Mouse (Mus musculus): ENCODE results near the gene BC017158.

Gene BC017158

GRCm38 (mm10) chr7:128309216-128309615, 11.2 kb upstream of the BC017158 start:
- peak; percentile 36 for DNase-seq (ENCODE audit: low read depth, low spot score)

- no peak for DNase-seq (ENCODE audit: low read depth, low spot score)
Measured at GRCm38 (mm10) chr7:128307851-128308250, 9.9 kb upstream of the BC017158 start.

- DNase-seq (ENCODE audit: low read depth, low spot score): peak; percentile 74
Measured at GRCm38 (mm10) chr7:128304907-128305306, 6.9 kb upstream of the BC017158 start.

- DNase-seq (ENCODE audit: low read depth, low spot score): no peak
Measured at GRCm38 (mm10) chr7:128304198-128304597, 6.2 kb upstream of the BC017158 start.

- DNase-seq (ENCODE audit: low read depth, low spot score): no peak
Measured at GRCm38 (mm10) chr7:128302151-128302550, 4.2 kb upstream of the BC017158 start.

- no peak for DNase-seq (ENCODE audit: low read depth, low spot score)
Measured at GRCm38 (mm10) chr7:128300952-128301351, 3.0 kb upstream of the BC017158 start.

GRCm38 (mm10) chr7:128298481-128299342, 742 bp upstream of the BC017158 start:
- DNase-seq (ENCODE audit: low read depth, low spot score): peak; percentile 54

GRCm38 (mm10) chr7:128297291-128297616, 716 bp downstream of the BC017158 start:
- DNase-seq (ENCODE audit: low read depth, low spot score): no peak

- DNase-seq (ENCODE audit: low read depth, low spot score): no peak
Measured at GRCm38 (mm10) chr7:128296514-128296913, 1.5 kb downstream of the BC017158 start.

- no peak for DNase-seq (ENCODE audit: low read depth, low spot score)
Measured at GRCm38 (mm10) chr7:128294785-128295184, 3.2 kb downstream of the BC017158 start.

GRCm38 (mm10) chr7:128288923-128289544, 8.9 kb downstream of the BC017158 start:
- DNase-seq (ENCODE audit: low read depth, low spot score): peak; percentile 33

- DNase-seq (ENCODE audit: low read depth, low spot score): no peak
Measured at GRCm38 (mm10) chr7:128285060-128285459, 12.9 kb downstream of the BC017158 start.

GRCm38 (mm10) chr7:128284047-128284446, 13.9 kb downstream of the BC017158 start:
- no peak for DNase-seq (ENCODE audit: low read depth, low spot score)

GRCm38 (mm10) chr7:128282532-128283244, 15.3 kb downstream of the BC017158 start:
- DNase-seq (ENCODE audit: low read depth, low spot score): no peak

GRCm38 (mm10) chr7:128281765-128282164, 16.2 kb downstream of the BC017158 start:
- no peak for DNase-seq (ENCODE audit: low read depth, low spot score)

GRCm38 (mm10) chr7:128279750-128280149, 18.2 kb downstream of the BC017158 start:
- DNase-seq (ENCODE audit: low read depth, low spot score): no peak

GRCm38 (mm10) chr7:128276051-128276450, 21.9 kb downstream of the BC017158 start:
- no peak for DNase-seq (ENCODE audit: low read depth, low spot score)

- peak; percentile 56 for DNase-seq (ENCODE audit: low read depth, low spot score)
Measured at GRCm38 (mm10) chr7:128271496-128271895, 26.5 kb downstream of the BC017158 start.

- DNase-seq (ENCODE audit: low read depth, low spot score): peak; percentile 71
Measured at GRCm38 (mm10) chr7:128270431-128270850, 27.5 kb downstream of the BC017158 start.

GRCm38 (mm10) chr7:128267813-128268212, 30.2 kb downstream of the BC017158 start:
- DNase-seq (ENCODE audit: low read depth, low spot score): no peak

- DNase-seq (ENCODE audit: low read depth, low spot score): no peak
Measured at GRCm38 (mm10) chr7:128267391-128267790, 30.6 kb downstream of the BC017158 start.

GRCm38 (mm10) chr7:128266056-128266455, 31.9 kb downstream of the BC017158 start:
- no peak for DNase-seq (ENCODE audit: low read depth, low spot score)

Data from brain, adult 2 months (tissue).